Mouse (Mus musculus) spleen, adult 2 months (tissue): Measurements from ENCODE around the gene Epp13.
"Not testable (repeated sequence)": the region's sequence is repeated elsewhere in the genome, so short reads cannot be mapped to it uniquely, and the experiment has no call there.

Experiments
- CTCF ChIP-seq: fragments of 200-500 bp; IDR thresholded peaks from 2 replicates; pipeline ENCODE4 v1.5.1; 2011; ENCODE audit warnings: mild to moderate bottlenecking, inconsistent platforms; ENCODE audit not compliant: insufficient read depth, insufficient read length, insufficient replicate concordance; ENCODE audit errors: extremely low read depth
- POLR2A ChIP-seq: fragments of 200-500 bp; IDR thresholded peaks from 2 replicates; pipeline ENCODE4 v1.6.1; 2011; ENCODE audit warnings: low read depth, low read length, inconsistent platforms

DNA sequence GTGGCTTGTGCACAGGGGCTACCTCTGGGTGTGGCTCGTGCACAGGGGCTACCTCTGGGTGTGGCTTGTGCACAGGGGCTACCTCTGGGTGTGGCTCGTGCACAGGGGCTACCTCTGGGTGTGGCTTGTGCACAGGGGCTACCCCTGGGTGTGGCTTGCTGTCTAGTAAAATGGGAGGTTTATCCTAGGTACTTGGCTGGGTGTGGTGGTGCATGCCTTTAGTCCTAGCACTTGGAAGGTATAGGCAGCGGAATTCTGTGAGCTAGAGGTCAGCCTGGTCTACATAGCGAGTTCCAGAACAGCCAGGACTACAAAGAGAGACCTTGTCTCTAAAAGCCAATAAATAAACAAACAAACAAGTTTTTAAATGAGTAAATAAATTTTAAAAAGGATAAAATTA lies 37.8 kb upstream of the Epp13 start:
- not testable (repeated sequence) for TF ChIP-seq POLR2A, CTCF
